Mouse (Mus musculus): ENCODE results near the gene Nsf.

The Nsf gene

DNA sequence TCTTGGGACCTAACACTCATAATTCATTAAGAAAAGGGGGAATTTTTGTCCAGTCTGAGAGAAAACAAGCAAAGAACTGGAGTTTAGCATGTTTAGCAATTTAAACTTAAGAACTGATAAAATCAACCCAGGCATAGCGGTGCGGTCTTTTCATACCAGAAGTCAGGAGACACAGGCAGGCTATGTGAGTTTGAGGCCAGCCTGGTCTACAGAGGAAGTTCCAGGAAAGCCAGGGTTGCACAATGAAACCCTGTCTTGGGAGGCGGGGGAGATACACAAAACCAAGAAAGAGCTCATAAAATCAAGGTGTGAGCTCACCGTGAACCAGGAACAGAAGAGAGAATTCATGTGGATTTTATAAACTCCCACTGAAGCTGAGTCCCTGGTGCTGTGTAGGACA is 3.0 kb upstream of the Nsf start:
- POLR2A ChIA-PET = interaction anchor here (0.6 to 6.7 kb wide), 10 partner anchors 9 to 840 kb away, joined by 3 to 92 read pairs (median 5); partner anchors contain the start of genes Arf2 (in 3 of the 4) and Hexim1 (in 1 of the 4)
- CTCF ChIA-PET = interaction anchor here in 2 of 4 experiments (0.5 to 1.3 kb wide), 4 partner anchors 8 to 597 kb away, joined by 3 to 6 read pairs (median 4); partner anchors contain the start of gene Arf2 (in 1 of the 2)

- ChIA-PET POLR2A (interaction anchor here (0.6 to 6.7 kb wide), 51 partner anchors 7 to 837 kb away, joined by 3 to 94 read pairs (median 5); partner anchors contain the start of genes Arf2 (in 3 of the 4), Arhgap27 (in 1 of the 4), Gosr2 (in 1 of the 4) and Hexim1 (in 1 of the 4)), CTCF (interaction anchor here in 3 of 4 experiments (0.9 to 1.8 kb wide), 10 partner anchors 9 to 336 kb away, joined by 3 to 8 read pairs (median 4); partner anchors contain the start of genes Arf2 (in 1 of the 3), Crhr1 (in 1 of the 3) and Mapt (in 1 of the 3))
Observed at GRCm38 (mm10) chr11:103953032-103953895, 592 bp downstream of the Nsf start.

DNA sequence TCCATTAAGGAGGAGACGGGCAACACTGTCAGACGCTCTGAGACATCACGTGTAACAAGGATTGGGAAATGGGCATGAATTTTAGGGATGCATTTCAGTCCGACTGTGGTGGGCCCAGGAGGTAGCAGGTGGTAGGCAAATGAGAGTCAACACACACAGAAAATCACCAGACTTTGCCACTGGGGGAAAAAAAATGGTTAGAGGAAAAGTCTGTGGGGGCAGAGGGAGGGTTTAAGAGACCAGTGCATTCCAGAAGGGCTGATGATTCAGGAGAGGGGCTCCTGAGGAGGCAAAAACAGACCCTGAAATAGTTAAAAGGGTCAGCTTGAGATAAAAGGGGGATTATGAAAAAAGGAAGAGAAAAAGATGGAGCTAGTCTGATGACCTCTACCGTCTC is 1.2 kb downstream of the Nsf start:
- CTCF ChIA-PET = interaction anchor here in 2 of 4 experiments (1.4 to 1.8 kb wide), 2 partner anchors 14 to 28 kb away, joined by 3 to 8 read pairs; partner anchors contain the start of gene Arf2 (in 1 of the 2)
- POLR2A ChIA-PET = interaction anchor here (0.6 to 6.7 kb wide), 14 partner anchors 9 to 540 kb away, joined by 4 to 94 read pairs (median 14); partner anchors contain the start of genes Arf2 (in 3 of the 4), Mapt (in 1 of the 4) and Plekhm1 (in 1 of the 4)

GRCm38 (mm10) chr11:103951106-103951505 is 2.8 kb downstream of the Nsf start:
- ChIA-PET CTCF (no interaction called here), POLR2A (interaction anchor here in 1 of 4 experiments (1.2 to 6.3 kb wide), 2 partner anchors 12 to 17 kb away, joined by 5 to 57 read pairs; no protein-coding TSS in a partner anchor)

DNA sequence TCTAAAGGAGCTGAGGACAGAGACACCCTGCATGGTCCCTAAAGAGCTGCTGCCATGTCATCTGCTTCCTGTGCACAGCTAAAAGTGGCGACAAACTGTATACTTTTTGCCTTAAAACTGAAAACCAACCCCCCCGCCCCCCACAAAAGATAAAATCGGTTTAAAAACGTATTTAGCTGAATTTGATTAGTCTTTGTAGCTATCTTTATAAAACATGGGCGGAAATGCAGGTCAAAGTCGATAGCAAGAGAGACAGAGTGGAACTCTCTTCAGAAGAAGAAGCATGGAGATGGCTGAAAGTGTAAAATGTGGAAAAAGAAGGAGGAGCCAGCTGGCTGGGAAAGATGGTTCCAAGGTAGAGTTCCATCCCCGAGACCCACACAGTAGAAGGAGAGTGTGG is 4.9 kb downstream of the Nsf start:
- POLR2A ChIA-PET = interaction anchor here (0.6 to 6.3 kb wide), 14 partner anchors 9 to 480 kb away, joined by 3 to 57 read pairs (median 5); partner anchors contain the start of gene Arf2 (in 2 of the 4)
- CTCF ChIA-PET = interaction anchor here (0.5 to 1.3 kb wide), 7 partner anchors 8 to 596 kb away, joined by 3 to 7 read pairs (median 3); no protein-coding TSS in a partner anchor

DNA sequence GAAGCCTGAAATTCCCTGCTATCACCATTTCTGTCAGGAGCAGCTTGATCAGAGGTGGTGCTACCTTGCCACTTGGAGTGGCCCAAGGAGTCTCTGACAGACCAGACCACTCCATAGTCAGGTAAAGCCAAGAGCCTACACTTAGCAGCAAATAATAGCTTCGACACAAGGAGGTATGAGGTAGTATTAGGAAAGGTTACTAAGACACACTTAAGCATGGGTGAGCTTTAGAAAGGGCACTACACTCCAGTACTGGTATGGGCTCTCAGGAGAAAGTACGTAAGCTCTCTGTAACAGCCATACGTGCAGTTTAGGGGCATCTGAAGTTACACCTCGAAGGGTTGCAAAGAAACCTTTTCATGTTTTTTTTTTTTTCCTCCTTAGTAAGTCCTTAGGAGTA is 11.1 kb downstream of the Nsf start:
- POLR2A ChIA-PET = interaction anchor here in 3 of 4 experiments (0.8 to 9.0 kb wide), 9 partner anchors 6 to 248 kb away, joined by 3 to 92 read pairs (median 6); partner anchors contain the start of genes Nsf (in 3 of the 3) and Arf2 (in 1 of the 3)
- CTCF ChIA-PET = no interaction called here

DNA sequence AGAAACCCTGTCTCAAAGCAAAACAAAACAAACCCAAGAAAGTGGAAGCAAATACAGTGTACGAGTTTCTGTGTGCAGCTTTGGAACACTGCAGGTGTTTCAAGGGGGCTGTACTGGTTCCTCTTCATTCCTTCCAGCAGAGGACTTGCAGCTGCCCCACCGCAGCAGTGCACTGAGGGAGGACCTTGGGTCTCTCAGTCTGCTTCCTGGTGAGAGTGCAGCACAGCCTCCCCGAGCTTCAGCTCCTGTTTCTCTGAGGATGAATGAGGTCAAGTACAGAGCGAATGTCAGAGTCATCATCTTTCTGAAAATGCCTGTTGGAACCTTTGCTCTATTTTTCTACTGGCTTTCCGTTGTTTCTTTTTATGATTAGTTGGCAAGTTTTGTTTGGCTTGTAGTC is 12.5 kb downstream of the Nsf start:
- CTCF ChIA-PET = interaction anchor here in 1 of 4 experiments (0.6 to 1.0 kb wide), 2 partner anchors 11 to 32 kb away, joined by 3 to 4 read pairs; no protein-coding TSS in a partner anchor
- POLR2A ChIA-PET = interaction anchor here in 3 of 4 experiments (0.6 to 9.0 kb wide), 9 partner anchors 7 to 827 kb away, joined by 3 to 92 read pairs (median 5); partner anchors contain the start of gene Nsf (in 3 of the 3)

- CTCF ChIA-PET = interaction anchor here in 1 of 4 experiments (0.6 to 1.0 kb wide), 3 partner anchors 8 to 33 kb away, joined by 3 to 5 read pairs (median 4); no protein-coding TSS in a partner anchor
- POLR2A ChIA-PET = interaction anchor here in 3 of 4 experiments (0.6 to 9.0 kb wide), 11 partner anchors 8 to 827 kb away, joined by 3 to 92 read pairs (median 5); partner anchors contain the start of genes Nsf (in 3 of the 3), Arf2 (in 1 of the 3) and Hexim1 (in 1 of the 3)
Observed at GRCm38 (mm10) chr11:103940887-103941286, 13.0 kb downstream of the Nsf start.

DNA sequence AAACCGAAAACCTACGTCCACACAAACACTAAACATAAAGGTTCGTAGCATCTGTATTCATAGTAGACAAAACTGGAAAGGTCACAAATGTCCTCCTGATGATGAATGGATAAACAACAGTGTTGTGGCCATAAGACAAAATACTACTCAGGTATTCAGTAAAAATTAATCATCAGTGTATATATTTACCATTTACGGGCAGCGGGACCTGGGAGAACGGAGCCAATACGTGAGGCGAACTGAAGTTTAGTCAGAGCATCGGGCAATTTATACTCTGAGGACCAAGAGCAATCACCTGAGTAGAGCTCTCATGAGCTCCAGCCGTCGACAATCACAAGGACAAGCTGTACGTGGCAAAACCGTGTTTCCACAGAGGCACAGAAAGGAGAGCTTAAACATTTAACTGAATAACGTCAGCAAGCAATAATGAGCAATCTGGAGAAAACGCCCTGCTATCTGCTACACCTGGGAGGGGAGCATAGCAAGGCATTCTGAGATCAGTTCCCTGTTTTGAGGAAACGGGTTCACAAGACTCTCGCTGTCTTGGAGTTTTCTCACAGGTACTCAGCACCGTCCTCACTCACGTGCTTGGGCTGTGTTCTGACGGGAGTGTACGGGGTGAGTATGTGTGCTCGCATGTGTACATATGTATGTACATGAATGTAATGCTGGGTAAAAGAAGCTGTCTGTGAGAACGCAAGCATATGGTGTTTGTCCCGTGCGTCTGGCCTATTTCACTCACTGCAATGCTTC is 15.7 kb downstream of the Nsf start:
- ChIA-PET POLR2A (interaction anchor here (0.6 to 9.0 kb wide), 20 partner anchors 9 to 357 kb away, joined by 3 to 92 read pairs (median 4); partner anchors contain the start of genes Nsf (in 4 of the 4) and Arf2 (in 2 of the 4)), CTCF (interaction anchor here in 1 of 4 experiments (0.5 to 0.6 kb wide), 2 partner anchors 22 to 130 kb away, joined by 3 to 4 read pairs; no protein-coding TSS in a partner anchor)

DNA sequence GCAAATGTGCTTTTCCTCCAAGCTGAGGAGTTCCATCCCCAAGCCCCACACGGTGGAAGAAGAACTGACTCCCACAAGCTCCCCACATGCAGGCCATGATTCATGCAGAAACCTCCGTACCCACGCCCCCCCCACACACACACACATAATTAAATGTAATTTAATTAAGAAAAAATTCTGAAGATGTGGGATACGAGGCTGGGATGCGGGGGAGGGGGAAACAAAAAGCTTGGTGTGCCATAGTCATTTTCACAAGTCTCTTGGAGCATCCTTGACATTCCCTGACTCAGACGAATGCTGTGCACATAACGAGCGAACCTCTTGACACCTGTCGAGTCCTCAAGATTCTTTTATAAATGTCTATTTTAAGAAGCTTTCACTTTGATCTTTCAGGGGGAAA is 16.4 kb downstream of the Nsf start:
- ChIA-PET POLR2A (interaction anchor here in 3 of 4 experiments (0.7 to 9.0 kb wide), 14 partner anchors 9 to 521 kb away, joined by 3 to 92 read pairs (median 6); partner anchors contain the start of genes Nsf (in 3 of the 3) and Arf2 (in 2 of the 3)), CTCF (interaction anchor here in 1 of 4 experiments (0.5 kb wide), 1 partner anchor 21 kb away, joined by 3 read pairs; no protein-coding TSS in a partner anchor)

DNA sequence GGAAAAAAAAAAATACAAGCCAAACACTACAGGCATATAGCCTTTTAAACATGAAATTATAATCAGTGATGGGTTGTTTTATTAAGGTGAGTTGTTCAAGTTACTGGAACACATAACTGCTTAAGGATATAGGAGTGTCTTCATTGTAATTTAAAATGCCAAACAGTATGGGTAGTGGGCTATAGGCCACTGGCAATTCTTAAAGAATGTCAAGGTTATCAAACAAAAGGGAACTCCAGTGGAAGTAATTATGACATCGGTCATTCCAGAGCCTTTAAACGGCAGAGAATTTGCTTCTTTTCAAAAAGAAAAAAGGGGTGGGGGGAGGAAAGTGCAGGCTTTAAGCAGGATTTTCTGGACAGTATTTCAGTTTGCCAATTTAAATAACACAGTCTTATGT is 18.1 kb downstream of the Nsf start:
- POLR2A ChIA-PET = interaction anchor here in 2 of 4 experiments (3.6 to 7.0 kb wide), 2 partner anchors 13 to 18 kb away, joined by 26 to 57 read pairs; partner anchors contain the start of gene Nsf (in 1 of the 2)
- CTCF ChIA-PET = no interaction called here

- ChIA-PET POLR2A (interaction anchor here in 3 of 4 experiments (0.7 to 2.9 kb wide), 11 partner anchors 9 to 345 kb away, joined by 3 to 11 read pairs (median 4); partner anchors contain the start of genes Nsf (in 3 of the 3) and Arf2 (in 1 of the 3)), CTCF (interaction anchor here in 2 of 4 experiments (0.7 to 1.2 kb wide), 2 partner anchors 190 to 238 kb away, joined by 3 to 11 read pairs; no protein-coding TSS in a partner anchor)
Observed at GRCm38 (mm10) chr11:103933886-103934285, 20.0 kb downstream of the Nsf start.

- ChIA-PET POLR2A (interaction anchor here in 1 of 4 experiments (1.3 to 1.5 kb wide), 2 partner anchors 19 to 42 kb away, joined by 3 to 6 read pairs; no protein-coding TSS in a partner anchor), CTCF (interaction anchor here in 3 of 4 experiments (0.6 to 1.4 kb wide), 5 partner anchors 8 to 808 kb away, joined by 3 to 8 read pairs (median 3); partner anchors contain the start of gene Hexim1 (in 1 of the 3))
Observed at GRCm38 (mm10) chr11:103923957-103924356, 29.9 kb downstream of the Nsf start.

DNA sequence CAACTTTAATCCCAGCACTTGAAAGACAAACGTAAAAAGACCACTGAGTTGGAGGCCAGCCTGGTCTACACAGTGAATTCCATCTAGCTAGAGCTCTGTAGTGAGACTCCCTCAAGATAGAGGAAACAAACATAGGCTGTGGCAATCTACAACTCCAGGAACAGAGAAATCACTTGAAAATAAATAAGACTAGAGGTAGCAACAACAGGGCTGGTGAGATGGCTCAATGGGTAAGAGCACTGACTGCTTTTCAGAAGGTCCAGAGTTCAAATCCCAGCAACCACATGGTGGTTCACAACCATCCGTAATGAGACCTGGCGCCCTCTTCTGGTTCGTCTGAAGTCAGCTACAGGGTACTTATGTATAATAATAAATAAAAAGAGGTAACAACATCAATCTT is 30.6 kb downstream of the Nsf start:
- ChIA-PET CTCF (interaction anchor here (0.6 to 1.4 kb wide), 9 partner anchors 9 to 807 kb away, joined by 3 to 8 read pairs (median 4); partner anchors contain the start of genes Hexim1 (in 1 of the 4) and Nsf (in 1 of the 4)), POLR2A (interaction anchor here in 1 of 4 experiments (1.1 to 1.5 kb wide), 3 partner anchors 15 to 43 kb away, joined by 3 to 6 read pairs (median 4); no protein-coding TSS in a partner anchor)

GRCm38 (mm10) chr11:103922812-103923211 is 31.0 kb downstream of the Nsf start:
- POLR2A ChIA-PET = interaction anchor here in 1 of 4 experiments (0.6 to 1.5 kb wide), 7 partner anchors 11 to 426 kb away, joined by 3 to 6 read pairs (median 4); no protein-coding TSS in a partner anchor
- CTCF ChIA-PET = interaction anchor here (0.6 to 1.4 kb wide), 11 partner anchors 9 to 638 kb away, joined by 3 to 12 read pairs (median 4); partner anchors contain the start of gene Nsf (in 1 of the 4)

DNA sequence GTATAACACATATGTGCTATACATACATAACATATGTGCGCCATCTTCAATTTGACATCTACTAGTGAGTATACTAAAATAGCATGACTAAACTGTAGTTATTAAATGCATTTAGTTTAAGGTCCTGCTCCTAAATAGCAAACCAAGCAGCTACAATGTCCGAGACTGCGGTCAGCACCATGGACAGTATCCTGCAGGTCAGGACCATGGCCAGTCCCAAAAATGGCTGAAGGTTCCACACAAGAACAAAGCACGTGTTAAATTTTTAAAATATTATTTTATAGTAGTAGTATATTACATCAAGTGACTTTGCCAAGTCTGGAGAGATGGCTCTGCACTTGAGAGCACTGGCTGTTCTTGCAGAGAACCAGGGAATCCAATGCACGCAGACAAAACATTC is 33.2 kb downstream of the Nsf start:
- POLR2A ChIA-PET = interaction anchor here in 1 of 4 experiments (1.0 kb wide), 2 partner anchors 33 to 159 kb away, joined by 3 to 6 read pairs; partner anchors contain the start of gene Nsf
- CTCF ChIA-PET = no interaction called here

Data from embryonic stem cell, embryonic (primary cell).